8 mouse cellular contexts compared by ENCODE assay signal in the genomic region with DNA sequence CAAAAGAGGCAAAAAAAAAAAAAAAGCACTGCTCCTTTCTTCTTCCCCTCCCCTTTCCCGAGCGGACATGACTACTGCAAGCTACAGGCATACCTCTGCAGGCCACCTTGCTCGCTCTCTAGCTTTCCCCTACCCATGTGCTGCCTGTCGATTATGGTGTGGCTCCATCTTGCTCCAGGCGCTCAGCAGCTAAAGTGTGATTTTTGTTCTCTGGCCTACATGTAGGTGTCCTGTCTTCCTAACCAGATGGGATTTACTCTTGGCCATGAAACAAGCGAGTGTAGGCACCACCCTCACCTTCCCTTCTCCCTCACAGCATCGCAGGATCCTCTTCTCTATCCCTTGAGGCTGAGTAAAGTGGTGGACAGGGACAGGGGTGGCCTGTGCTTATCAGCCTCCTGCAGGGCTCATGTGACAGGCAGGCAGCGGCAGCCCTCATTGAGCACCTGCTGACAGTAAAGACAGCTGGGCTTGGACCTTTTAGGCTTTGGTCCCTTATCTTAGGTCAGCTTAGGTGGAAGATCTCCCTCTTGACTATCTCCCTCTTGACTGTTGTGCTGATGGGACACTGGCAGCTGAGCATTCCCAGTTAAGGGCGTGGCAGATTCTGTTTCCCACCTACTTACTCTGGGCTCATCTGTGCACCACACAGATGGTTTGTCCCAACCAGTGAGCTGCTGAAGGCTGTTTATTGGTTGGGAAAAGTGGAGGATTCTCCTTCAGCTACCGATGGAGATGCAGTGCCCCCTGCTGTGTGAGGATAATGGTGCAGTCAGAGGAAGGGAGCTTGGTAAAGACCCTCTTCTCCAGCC. TPM values are rescaled to one million over a fixed set of nuclear protein-coding genes. Genes with fewer than 3 reads are reported as not detected.
DNase-seq lines count a peak whose midpoint lies in the region; ATAC-seq and TF ChIP-seq lines count a peak whose summit lies in the region.

No protein-coding gene starts in this region.

- H3K4me3 ChIP-seq in C2C12 (ENCODE audit: insufficient read depth, poor library complexity, severe bottlenecking): no peak overlapping the region
- no peak overlapping the region for H3K4me3 ChIP-seq in embryonic facial prominence, embryonic 13.5 days
- no peak overlapping the region for H3K4me3 ChIP-seq in midbrain, embryonic 13.5 days (replicated peaks)

- no peak overlapping the region for H3K4me2 ChIP-seq in embryonic facial prominence, embryonic 13.5 days
- no peak overlapping the region for H3K4me2 ChIP-seq in midbrain, embryonic 13.5 days (replicated peaks)

- H3K79me3 ChIP-seq in C2C12 (ENCODE audit: low read depth): peaks cover 4% of the 10 kb centered on the region

- 76% methylated on average over 10 of the region's 10 CpGs for WGBS in embryonic facial prominence, embryonic 13.5 days
- 80% methylated on average over 10 of the region's 10 CpGs for WGBS in midbrain, embryonic 13.5 days

- DNase-seq in adrenal gland, postnatal 14 days: peak; percentile 66
- DNase-seq in adrenal gland, postnatal 4 days (ENCODE audit: low spot score in 2 of 2): no peak
- DNase-seq in heart, postnatal 4 days: peak; percentile 76
- peak; percentile 61 to 68 for DNase-seq in left cerebral cortex, adult 8-10 months (ENCODE audit: low spot score in 2 of 2)
- DNase-seq in yolk sac, embryonic 10.5 days (ENCODE audit: low spot score): no peak

- no peaks in the 10 kb centered on the region for H3K9me3 ChIP-seq in embryonic facial prominence, embryonic 13.5 days
- H3K9me3 ChIP-seq in midbrain, embryonic 13.5 days: no peaks in the 10 kb centered on the region

- H3K27ac ChIP-seq in embryonic facial prominence, embryonic 13.5 days: peak overlapping the region; percentile 33; the same call in 1 of the 2 replicates
- 0 out of 2 replicates have a peak overlapping the region, but pooled peaks have one; percentile 25 for H3K27ac ChIP-seq in midbrain, embryonic 13.5 days

- ATAC-seq in embryonic facial prominence, embryonic 13.5 days (ENCODE audit: insufficient number of reproducible peaks, insufficient read depth, low FRiP score, low TSS enrichment, low read depth): no peak
- ATAC-seq in midbrain, embryonic 13.5 days: peak; percentile 38; the same call in 1 of the 2 replicates

- peaks cover 22% of the 10 kb centered on the region for H3K79me2 ChIP-seq in C2C12 (ENCODE audit: control insufficient read depth, insufficient read depth)

- peaks cover 86% of the 10 kb centered on the region for H3K36me3 ChIP-seq in C2C12 (ENCODE audit: control insufficient read depth, insufficient read depth)
- H3K36me3 ChIP-seq in embryonic facial prominence, embryonic 13.5 days: peaks cover 94% of the 10 kb centered on the region
- peaks cover 97% of the 10 kb centered on the region for H3K36me3 ChIP-seq in midbrain, embryonic 13.5 days

- H3ac ChIP-seq in C2C12 (ENCODE audit: control insufficient read depth, insufficient read length, low read depth): no peak overlapping the region

- no peaks in the 10 kb centered on the region for H3K27me3 ChIP-seq in C2C12 (ENCODE audit: control insufficient read depth, insufficient read depth, insufficient read length)
- H3K27me3 ChIP-seq in embryonic facial prominence, embryonic 13.5 days: no peaks in the 10 kb centered on the region
- no peaks in the 10 kb centered on the region for H3K27me3 ChIP-seq in midbrain, embryonic 13.5 days

- H3K4me1 ChIP-seq in embryonic facial prominence, embryonic 13.5 days: peaks cover 6% of the 10 kb centered on the region; the same call in 1 of the 2 replicates
- H3K4me1 ChIP-seq in midbrain, embryonic 13.5 days (replicated peaks): no peaks in the 10 kb centered on the region

- TF ChIP-seq CTCF in C2C12 (IDR thresholded peaks at IDR 0.05; ENCODE audit: control insufficient read depth, insufficient read depth, insufficient read length): peak; percentile 48

- H3K9ac ChIP-seq in embryonic facial prominence, embryonic 13.5 days: no peak overlapping the region
- H3K9ac ChIP-seq in midbrain, embryonic 13.5 days (replicated peaks): no peak overlapping the region

TF ChIP-seq in C2C12, 6 proteins besides CTCF, POLR2A, EP300 and RAD21:
- no peak for TF ChIP-seq MYOG (IDR thresholded peaks at IDR 0.05; ENCODE audit: control insufficient read depth, extremely low read depth, insufficient read length)
- TF ChIP-seq MAX (IDR thresholded peaks at IDR 0.05): no peak
- TF ChIP-seq MYOD1 (IDR thresholded peaks at IDR 0.05; ENCODE audit: control insufficient read depth, insufficient read length, low read depth): peak; percentile 18
- no peak for TF ChIP-seq USF1 (IDR thresholded peaks at IDR 0.05; ENCODE audit: low read depth)
- no peak for TF ChIP-seq FOSL1 (IDR thresholded peaks at IDR 0.05; ENCODE audit: insufficient read depth, low read length, poor library complexity, severe bottlenecking)
- TF ChIP-seq CEBPB (IDR thresholded peaks at IDR 0.05; ENCODE audit: low read depth): no peak

RNA-seq across cellular contexts. Expression of gene Psmc3, which starts 6.9 kb away (rescaled TPM):
- 179 and 190 TPM in 2 replicates for total RNA-seq in adrenal gland, postnatal 14 days (2021)
- 100 to 1,000 TPM; 203 to 210 TPM for total RNA-seq in adrenal gland, postnatal 4 days (2021)
- 367 TPM for polyA plus RNA-seq in C2C12 (2012; fragmentation: generic; extraction: Trizol)
- polyA plus RNA-seq in embryonic facial prominence, embryonic 13.5 days (2015; fragmentation: Nextera tagmentation; extraction: Ambion mirVana): 263 and 298 TPM in 2 replicates
- 100 to 1,000 TPM; 240 to 248 TPM for total RNA-seq in heart, postnatal 4 days (2021)
- total RNA-seq in left cerebral cortex, adult 8-10 months (2022): 100 to 1,000 TPM; 188 to 218 (median 202) TPM
- 251 and 254 TPM in 2 replicates for polyA plus RNA-seq in midbrain, embryonic 13.5 days (2015; fragmentation: Nextera tagmentation; extraction: Ambion mirVana)

RNA-seq across cellular contexts. Expression of gene Slc39a13, which starts 9.5 kb away (rescaled TPM):
- 24.1 and 27.3 TPM in 2 replicates for total RNA-seq in adrenal gland, postnatal 14 days (2021)
- total RNA-seq in adrenal gland, postnatal 4 days (2021): 10 to 100 TPM; 35.7 to 42.0 TPM
- polyA plus RNA-seq in C2C12 (2012; fragmentation: generic; extraction: Trizol): 52.3 TPM
- 64.3 and 67.4 TPM in 2 replicates for polyA plus RNA-seq in embryonic facial prominence, embryonic 13.5 days (2015; fragmentation: Nextera tagmentation; extraction: Ambion mirVana)
- 10 to 100 TPM; 32.6 to 36.8 TPM for total RNA-seq in heart, postnatal 4 days (2021)
- 10 to 100 TPM; 33.5 to 35.5 (median 34.7) TPM for total RNA-seq in left cerebral cortex, adult 8-10 months (2022)
- 25.0 and 29.4 TPM in 2 replicates for polyA plus RNA-seq in midbrain, embryonic 13.5 days (2015; fragmentation: Nextera tagmentation; extraction: Ambion mirVana)

RNA-seq across cellular contexts. Expression of gene Spi1, which starts 21.4 kb away (rescaled TPM):
- total RNA-seq in adrenal gland, postnatal 14 days (2021): 2.9 and 5.4 TPM in 2 replicates
- 1 to 10 TPM; 7.8 to 7.9 TPM for total RNA-seq in adrenal gland, postnatal 4 days (2021)
- polyA plus RNA-seq in C2C12 (2012; fragmentation: generic; extraction: Trizol): not detected
- polyA plus RNA-seq in embryonic facial prominence, embryonic 13.5 days (2015; fragmentation: Nextera tagmentation; extraction: Ambion mirVana): 7.2 and 7.5 TPM in 2 replicates
- 1 to 10 TPM; 2.7 to 3.5 TPM for total RNA-seq in heart, postnatal 4 days (2021)
- total RNA-seq in left cerebral cortex, adult 8-10 months (2022): 1 to 10 TPM; 3.9 to 8.9 (median 6.5) TPM
- polyA plus RNA-seq in midbrain, embryonic 13.5 days (2015; fragmentation: Nextera tagmentation; extraction: Ambion mirVana): 1.8 and 3.0 TPM in 2 replicates

RNA-seq across cellular contexts. Expression of gene Rapsn, which starts 25.3 kb away (rescaled TPM):
- total RNA-seq in adrenal gland, postnatal 14 days (2021): 1.4 and 2.4 TPM in 2 replicates
- 1 to 10 TPM; 4.2 to 4.9 TPM for total RNA-seq in adrenal gland, postnatal 4 days (2021)
- polyA plus RNA-seq in C2C12 (2012; fragmentation: generic; extraction: Trizol): 122 TPM
- 3.3 and 3.4 TPM in 2 replicates for polyA plus RNA-seq in embryonic facial prominence, embryonic 13.5 days (2015; fragmentation: Nextera tagmentation; extraction: Ambion mirVana)
- 10 to 100 TPM; 19.3 to 23.3 TPM for total RNA-seq in heart, postnatal 4 days (2021)
- under 1 TPM; 0.57 to 0.81 (median 0.70) TPM for total RNA-seq in left cerebral cortex, adult 8-10 months (2022)
- 0.48 and 0.54 TPM in 2 replicates for polyA plus RNA-seq in midbrain, embryonic 13.5 days (2015; fragmentation: Nextera tagmentation; extraction: Ambion mirVana)

RNA-seq across cellular contexts. Expression of gene Mybpc3, which starts 57.2 kb away (rescaled TPM):
- total RNA-seq in adrenal gland, postnatal 14 days (2021): 0.15 TPM in 1 of 2 replicates, not detected in the other
- total RNA-seq in adrenal gland, postnatal 4 days (2021): under 1 TPM in 1 of 2 experiments, not detected in 1; 0.17 TPM
- not detected for polyA plus RNA-seq in C2C12 (2012; fragmentation: generic; extraction: Trizol)
- polyA plus RNA-seq in embryonic facial prominence, embryonic 13.5 days (2015; fragmentation: Nextera tagmentation; extraction: Ambion mirVana): 0.08 and 2.4 TPM in 2 replicates
- total RNA-seq in heart, postnatal 4 days (2021): 1,000 to 10,000 TPM; 1,781 to 1,857 TPM
- total RNA-seq in left cerebral cortex, adult 8-10 months (2022): under 1 TPM; 0.33 to 0.91 (median 0.69) TPM
- not detected in 2 replicates for polyA plus RNA-seq in midbrain, embryonic 13.5 days (2015; fragmentation: Nextera tagmentation; extraction: Ambion mirVana)

Comparison
In these comparisons a context has a peak if more than half of its experiments do, and no peak if none do; other contexts are left out.
1. DNase-seq: peak in adrenal gland, postnatal 14 days (single experiment), heart, postnatal 4 days (single experiment) and left cerebral cortex, adult 8-10 months (2 of 2); none in adrenal gland, postnatal 4 days (0 of 2) and yolk sac, embryonic 10.5 days (single experiment).